Mouse (Mus musculus) lung, adult 2 months (tissue): ENCODE data around the gene Gns.
A peak's percentile ranks its signal among the peaks of the same experiment; 100 is the strongest.

ENCODE experiments used
- CTCF ChIP-seq: fragments of 200-500 bp; IDR thresholded peaks from 2 replicates; pipeline ENCODE4 v1.5.1; 2011; ENCODE audit warnings: mild to moderate bottlenecking, low read length, control low read depth; ENCODE audit not compliant: insufficient read depth
- POLR2A ChIP-seq: fragments of 200-500 bp; IDR thresholded peaks from 2 replicates; pipeline ENCODE4 v1.6.1; 2011; ENCODE audit warnings: low read depth, mild to moderate bottlenecking, control low read depth, low read length, borderline replicate concordance; ENCODE audit errors: extremely low read depth

- TF ChIP-seq POLR2A (peak; percentile 84; the same call in 1 of the 2 replicates), CTCF (no peak)
These were observed at the start of gene Gns for GRCm38 (mm10) chr10:121364801-121365564.
